Mouse (Mus musculus): ENCODE results near the gene Kcnma1. TPM values are rescaled to one million over a fixed set of nuclear protein-coding genes. Genes with fewer than 3 reads are reported as not detected.
A peak's percentile ranks its signal among the peaks of the same experiment; 100 is the strongest.

The Kcnma1 gene
- polyA plus RNA-seq, 1 experiment from 2014 or later = 0.62 TPM

DNA sequence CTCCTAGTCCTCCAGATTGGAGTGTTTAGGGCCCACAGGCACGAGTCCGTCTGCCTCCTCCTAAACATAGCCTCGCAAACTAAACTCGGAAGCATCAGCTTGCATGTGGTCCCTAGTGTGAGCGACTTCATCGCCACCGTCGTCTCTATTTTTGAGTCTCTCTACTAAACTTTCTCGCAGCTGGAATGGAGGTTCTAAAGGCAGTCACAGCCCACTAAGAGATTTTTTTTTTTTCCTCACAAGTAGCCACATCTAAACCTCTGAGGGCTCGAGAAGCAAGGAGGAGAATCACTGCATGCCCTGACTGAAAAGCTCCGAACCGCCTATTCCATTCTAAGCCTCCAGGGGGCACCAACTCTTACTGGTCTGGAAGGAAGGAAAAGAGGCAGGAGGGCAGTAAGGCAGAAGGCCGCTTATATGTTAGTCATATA, 223.0 kb downstream of the Kcnma1 start:
- H3K9me3 ChIP-seq (ENCODE audit: low read length) = no peaks in the 10 kb centered on the region
- no peaks in the 10 kb centered on the region for H3K27me3 ChIP-seq (replicated peaks; ENCODE audit: insufficient read depth, low read length)
- TF ChIP-seq CTCF (IDR thresholded peaks at IDR 0.05) (peak; percentile 81), EP300 (IDR thresholded peaks at IDR 0.05) (no peak)
- no peak overlapping the region for H3K4me2 ChIP-seq (replicated peaks; ENCODE audit: low read depth, low read length)
- DNase-seq (ENCODE audit: low spot score) (peak; percentile 72), ATAC-seq (no peak)
- peaks cover 3% of the 10 kb centered on the region; the same call in 1 of the 2 replicates for H3K4me1 ChIP-seq (ENCODE audit: insufficient read depth, low read depth, low read length)
- no peak overlapping the region for H3K27ac ChIP-seq (ENCODE audit: low read length)
- H3K36me3 ChIP-seq (ENCODE audit: insufficient read depth, low read length) = no peaks in the 10 kb centered on the region
- WGBS = 46% methylated on average over 13 of the region's 13 CpGs
- H3K9ac ChIP-seq (replicated peaks; ENCODE audit: low read depth) = no peak overlapping the region
- H3K4me3 ChIP-seq (ENCODE audit: low read depth, low read length) = no peak overlapping the region

GRCm38 (mm10) chr14:23786687-23787073, 227.6 kb downstream of the Kcnma1 start:
- Histone ChIP-seq H3K9me3 (ENCODE audit: low read length) (no peaks in the 10 kb centered on the region), H3K4me1 (ENCODE audit: insufficient read depth, low read depth, low read length) (peaks cover 3% of the 10 kb centered on the region; the same call in 1 of the 2 replicates), H3K4me2 (replicated peaks; ENCODE audit: low read depth, low read length) (no peak overlapping the region), H3K27ac (ENCODE audit: low read length) (no peak overlapping the region), H3K9ac (replicated peaks; ENCODE audit: low read depth) (no peak overlapping the region), H3K36me3 (ENCODE audit: insufficient read depth, low read length) (no peaks in the 10 kb centered on the region), H3K27me3 (replicated peaks; ENCODE audit: insufficient read depth, low read length) (no peaks in the 10 kb centered on the region), H3K4me3 (ENCODE audit: low read depth, low read length) (no peak overlapping the region)
- 22% methylated on average over 1 of the region's 1 CpGs for WGBS
- TF ChIP-seq EP300 (IDR thresholded peaks at IDR 0.05) = no peak
- no peak for TF ChIP-seq CTCF (IDR thresholded peaks at IDR 0.05)
- ATAC-seq (no peak), DNase-seq (ENCODE audit: low spot score) (peak; percentile 18)

- no peak overlapping the region for H3K4me3 ChIP-seq (ENCODE audit: low read depth, low read length)
- no peak overlapping the region for H3K4me2 ChIP-seq (replicated peaks; ENCODE audit: low read depth, low read length)
- DNase-seq (ENCODE audit: low spot score) = no peak
- H3K4me1 ChIP-seq (ENCODE audit: insufficient read depth, low read depth, low read length) = peaks cover 3% of the 10 kb centered on the region; the same call in 1 of the 2 replicates
- H3K36me3 ChIP-seq (ENCODE audit: insufficient read depth, low read length) = no peaks in the 10 kb centered on the region
- no peaks in the 10 kb centered on the region for H3K27me3 ChIP-seq (replicated peaks; ENCODE audit: insufficient read depth, low read length)
- H3K9ac ChIP-seq (replicated peaks; ENCODE audit: low read depth) = no peak overlapping the region
- no peak for TF ChIP-seq CTCF (IDR thresholded peaks at IDR 0.05)
- no peak overlapping the region for H3K27ac ChIP-seq (ENCODE audit: low read length)
- 30% methylated on average over 10 of the region's 10 CpGs for WGBS
- ATAC-seq = no peak
- no peaks in the 10 kb centered on the region for H3K9me3 ChIP-seq (ENCODE audit: low read length)
Observed at GRCm38 (mm10) chr14:23785921-23786686, 228.2 kb downstream of the Kcnma1 start.

GRCm38 (mm10) chr14:23782845-23783609, 231.3 kb downstream of the Kcnma1 start:
- no peak overlapping the region for H3K4me3 ChIP-seq (ENCODE audit: low read depth, low read length)
- H3K9me3 ChIP-seq (ENCODE audit: low read length) = no peaks in the 10 kb centered on the region
- ATAC-seq (no peak), DNase-seq (ENCODE audit: low spot score) (peak; percentile 39)
- no peak overlapping the region for H3K9ac ChIP-seq (replicated peaks; ENCODE audit: low read depth)
- WGBS = 54% methylated on average over 8 of the region's 8 CpGs
- no peak overlapping the region for H3K4me2 ChIP-seq (replicated peaks; ENCODE audit: low read depth, low read length)
- H3K36me3 ChIP-seq (ENCODE audit: insufficient read depth, low read length) = no peaks in the 10 kb centered on the region
- H3K4me1 ChIP-seq (ENCODE audit: insufficient read depth, low read depth, low read length) = peaks cover 3% of the 10 kb centered on the region; the same call in 1 of the 2 replicates
- H3K27ac ChIP-seq (ENCODE audit: low read length) = no peak overlapping the region
- no peaks in the 10 kb centered on the region for H3K27me3 ChIP-seq (replicated peaks; ENCODE audit: insufficient read depth, low read length)
- no peak for TF ChIP-seq EP300 (IDR thresholded peaks at IDR 0.05)
- no peak for TF ChIP-seq CTCF (IDR thresholded peaks at IDR 0.05)

DNA sequence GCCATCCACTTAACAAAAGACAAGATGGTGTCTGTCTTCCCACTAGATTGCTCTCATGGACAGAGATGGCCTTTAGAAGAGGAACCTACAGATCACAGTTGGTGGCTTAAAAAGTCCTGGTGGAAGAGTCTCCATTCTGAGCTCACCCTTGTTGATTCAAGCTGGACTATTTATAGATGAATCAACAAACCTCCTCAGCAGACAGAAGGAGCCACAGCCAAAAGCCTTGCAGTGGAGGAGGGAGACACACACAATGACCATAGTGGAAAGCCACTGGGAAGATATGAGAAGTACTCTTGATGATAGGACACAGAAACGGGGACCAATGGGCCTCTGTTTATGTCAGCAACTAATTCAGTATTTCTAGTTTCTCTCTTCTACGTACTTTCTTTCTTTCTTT, 239.7 kb downstream of the Kcnma1 start:
- Histone ChIP-seq H3K27ac (ENCODE audit: low read length) (no peak overlapping the region), H3K4me3 (ENCODE audit: low read depth, low read length) (no peak overlapping the region), H3K4me1 (ENCODE audit: insufficient read depth, low read depth, low read length) (no peaks in the 10 kb centered on the region), H3K36me3 (ENCODE audit: insufficient read depth, low read length) (no peaks in the 10 kb centered on the region), H3K4me2 (replicated peaks; ENCODE audit: low read depth, low read length) (no peak overlapping the region), H3K27me3 (replicated peaks; ENCODE audit: insufficient read depth, low read length) (no peaks in the 10 kb centered on the region), H3K9ac (replicated peaks; ENCODE audit: low read depth) (no peak overlapping the region), H3K9me3 (ENCODE audit: low read length) (no peaks in the 10 kb centered on the region)
- TF ChIP-seq CTCF (IDR thresholded peaks at IDR 0.05) = no peak
- no peak for TF ChIP-seq EP300 (IDR thresholded peaks at IDR 0.05)
- ATAC-seq (no peak), DNase-seq (ENCODE audit: low spot score) (no peak)
- 67% methylated on average over 2 of the region's 2 CpGs for WGBS

DNA sequence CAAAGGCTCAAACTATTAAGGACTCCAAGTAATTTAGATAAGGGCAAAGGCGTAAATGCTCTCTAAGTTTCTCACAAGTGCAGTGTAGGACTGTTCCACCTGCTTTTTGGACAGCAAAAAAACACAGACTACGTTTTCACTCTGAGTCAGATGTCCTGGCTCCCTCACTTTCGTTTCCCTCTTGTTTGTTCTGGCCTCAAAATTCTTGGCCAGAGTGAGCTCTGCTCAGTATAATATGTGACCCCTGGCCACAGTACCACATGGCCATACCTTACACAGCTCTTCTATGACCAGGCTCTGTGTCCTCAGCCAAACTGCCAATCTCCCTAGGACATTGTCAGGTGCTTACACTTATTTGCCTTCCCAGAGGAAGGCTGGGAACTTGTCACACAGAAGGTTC, 241.6 kb downstream of the Kcnma1 start:
- no peaks in the 10 kb centered on the region for H3K36me3 ChIP-seq (ENCODE audit: insufficient read depth, low read length)
- DNase-seq (ENCODE audit: low spot score) (no peak), ATAC-seq (no peak; the same call in 1 of the 2 replicates)
- TF ChIP-seq CTCF (IDR thresholded peaks at IDR 0.05) (no peak), EP300 (IDR thresholded peaks at IDR 0.05) (no peak)
- no peak overlapping the region for H3K9ac ChIP-seq (replicated peaks; ENCODE audit: low read depth)
- H3K4me2 ChIP-seq (replicated peaks; ENCODE audit: low read depth, low read length) = no peak overlapping the region
- H3K27me3 ChIP-seq (replicated peaks; ENCODE audit: insufficient read depth, low read length) = no peaks in the 10 kb centered on the region
- 58% methylated on average over 3 of the region's 3 CpGs for WGBS
- H3K4me1 ChIP-seq (ENCODE audit: insufficient read depth, low read depth, low read length) = no peaks in the 10 kb centered on the region
- H3K27ac ChIP-seq (ENCODE audit: low read length) = no peak overlapping the region
- no peak overlapping the region for H3K4me3 ChIP-seq (ENCODE audit: low read depth, low read length)
- H3K9me3 ChIP-seq (ENCODE audit: low read length) = no peaks in the 10 kb centered on the region

All from lung, postnatal 0 days (tissue).